Mouse (Mus musculus) right cerebral cortex, postnatal 10 days (tissue): ENCODE data around the gene Trp53.
"Not testable (repeated sequence)": the region's sequence is repeated elsewhere in the genome, so short reads cannot be mapped to it uniquely, and the experiment has no call there.

ENCODE experiments used
- DNase-seq, 2 experiments: peaks; one replicate each; pipeline ENCODE4 v3.0.0; 2021; ENCODE audit warnings: low spot score in 2 of 2

Trp53 gene

GRCm38 (mm10) chr11:69624339-69624738 lies 44.2 kb downstream of the Trp53 start:
- not testable (repeated sequence) for DNase-seq

GRCm38 (mm10) chr11:69628286-69628685 lies 48.1 kb downstream of the Trp53 start:
- peak; percentile 75 to 77 for DNase-seq

GRCm38 (mm10) chr11:69629802-69630201 lies 49.6 kb downstream of the Trp53 start:
- no peak for DNase-seq

GRCm38 (mm10) chr11:69632284-69633089 lies 52.3 kb downstream of the Trp53 start, which contains the start of gene Fxr2:
TSS of gene Fxr2 (plus strand) at chr11:69632990.
- peak; percentile 100 for DNase-seq

- DNase-seq: peak; percentile 62 to 65
Observed at GRCm38 (mm10) chr11:69633128-69633866, 53.1 kb downstream of the Trp53 start.

- DNase-seq: no peak
Observed at GRCm38 (mm10) chr11:69635471-69635870, 55.3 kb downstream of the Trp53 start.
